Mouse (Mus musculus) gastrocnemius, adult 2 months (tissue): ENCODE results near the gene Rabepk. TPM values are rescaled to one million over a fixed set of nuclear protein-coding genes. Genes with fewer than 3 reads are reported as not detected.
A peak's percentile ranks its signal among the peaks of the same experiment; 100 is the strongest.
"Not testable (repeated sequence)": the region's sequence is repeated elsewhere in the genome, so short reads cannot be mapped to it uniquely, and the experiment has no call there.

Source experiments
- DNase-seq: peaks from one replicate; pipeline ENCODE4 v3.0.0; 2022
- H3K27ac ChIP-seq: fragments of 200-600 bp; 2 replicates; pipeline ENCODE4 v1.8.1; 2022; ENCODE audit warnings: mild to moderate bottlenecking
- H3K4me3 ChIP-seq: fragments of 200-600 bp; 2 replicates; pipeline ENCODE4 v1.8.1; 2022; ENCODE audit warnings: mild to moderate bottlenecking, moderate library complexity
- CTCF ChIP-seq: fragments of 200-600 bp; IDR thresholded peaks from 2 replicates; pipeline ENCODE4 v1.8.1; 2022; ENCODE audit warnings: antibody characterized with exemption, mild to moderate bottlenecking, moderate library complexity
- intact Hi-C: fragments of 180-260 bp; cut with DNase I; formaldehyde crosslinking; loops from one replicate; pipeline ENCODE4 v1.15.1; 2025
- total RNA-seq, 2 experiments: library from RNA; stranded (reverse); gene quantifications; 2 replicates each; pipeline ENCODE4 v1.2.3; 2021

Gene Rabepk
- total RNA-seq, 2 experiments from 2014 or later, result 7.9 to 8.3 TPM

- H3K27ac ChIP-seq, result peak overlapping the region; percentile 91
These were observed 26.9 kb upstream of the Rabepk start for GRCm38 (mm10) chr2:34826460-34827231.

GRCm38 (mm10) chr2:34825827-34826459 is 26.2 kb upstream of the Rabepk start, which contains the start of gene Fbxw2:
Gene Fbxw2 (minus strand): TSS chr2:34826311.
- peak; percentile 95 for DNase-seq
- peak within 1 kb of the TSS; percentile 87 for H3K4me3 ChIP-seq
- intact Hi-C loops, result loop anchor here (2.0 kb wide), 2 partner anchors 21 to 45 kb away; no protein-coding TSS in a partner anchor
- peak within 1 kb of the TSS; percentile 91 for H3K27ac ChIP-seq
- no peak for TF ChIP-seq CTCF

More at GRCm38 (mm10) chr2:34826460-34827231, 26.9 kb upstream of the Rabepk start:
- intact Hi-C loops, result loop anchor here (2.0 kb wide), 1 partner anchor 44 kb away; no protein-coding TSS in a partner anchor
- peak overlapping the region; percentile 87 for H3K4me3 ChIP-seq
- no peak for DNase-seq
- TF ChIP-seq CTCF, result no peak

- no peak for TF ChIP-seq CTCF
- DNase-seq, result no peak
- H3K27ac ChIP-seq, result no peak overlapping the region
- no peak overlapping the region for H3K4me3 ChIP-seq
- intact Hi-C loops, result no loop called here
These were observed 18.8 kb upstream of the Rabepk start for GRCm38 (mm10) chr2:34818492-34818891.

- DNase-seq, intact Hi-C loops, H3K4me3 ChIP-seq, H3K27ac ChIP-seq: not testable (repeated sequence)
These were observed 16.2 kb upstream of the Rabepk start for GRCm38 (mm10) chr2:34815893-34816292.

GRCm38 (mm10) chr2:34812706-34813105 is 13.0 kb upstream of the Rabepk start:
- TF ChIP-seq CTCF, result no peak
- intact Hi-C loops, result no loop called here
- H3K4me3 ChIP-seq, result no peak overlapping the region
- DNase-seq, result no peak
- no peak overlapping the region for H3K27ac ChIP-seq

- DNase-seq, result no peak
- no peak for TF ChIP-seq CTCF
- Histone ChIP-seq H3K4me3 (no peak overlapping the region), H3K27ac (no peak overlapping the region)
- intact Hi-C loops, result no loop called here
These were observed 11.1 kb upstream of the Rabepk start for GRCm38 (mm10) chr2:34810775-34811174.

GRCm38 (mm10) chr2:34809568-34809967 is 9.9 kb upstream of the Rabepk start:
- Histone ChIP-seq H3K27ac (no peak overlapping the region), H3K4me3 (no peak overlapping the region)
- no peak for TF ChIP-seq CTCF
- no peak for DNase-seq
- intact Hi-C loops, result no loop called here

GRCm38 (mm10) chr2:34808057-34808456 is 8.3 kb upstream of the Rabepk start:
- H3K4me3 ChIP-seq, result no peak overlapping the region
- intact Hi-C loops, result no loop called here
- H3K27ac ChIP-seq, result no peak overlapping the region
- DNase-seq, result no peak
- TF ChIP-seq CTCF, result no peak

GRCm38 (mm10) chr2:34805364-34805950 is 5.7 kb upstream of the Rabepk start:
- Histone ChIP-seq H3K27ac (peak overlapping the region; percentile 95; the same call in 1 of the 2 replicates), H3K4me3 (no peak overlapping the region)
- intact Hi-C loops, result loop anchor here (2.0 kb wide), 1 partner anchor 19 kb away; no protein-coding TSS in a partner anchor
- TF ChIP-seq CTCF, result no peak
- no peak for DNase-seq

- intact Hi-C loops, result loop anchor here (2.0 kb wide), 1 partner anchor 20 kb away; no protein-coding TSS in a partner anchor
- DNase-seq, result no peak
These were observed 5.1 kb upstream of the Rabepk start for GRCm38 (mm10) chr2:34804815-34805214.

GRCm38 (mm10) chr2:34804172-34804571 is 4.5 kb upstream of the Rabepk start:
- intact Hi-C loops, result loop anchor here (2.0 kb wide), 1 partner anchor 21 kb away; no protein-coding TSS in a partner anchor
- TF ChIP-seq CTCF, result no peak
- no peak for DNase-seq
- Histone ChIP-seq H3K4me3 (peak overlapping the region; percentile 85), H3K27ac (peak overlapping the region; percentile 95)

More at GRCm38 (mm10) chr2:34804815-34805214, 5.1 kb upstream of the Rabepk start:
- TF ChIP-seq CTCF, result no peak
- peak overlapping the region; percentile 95 for H3K27ac ChIP-seq
- H3K4me3 ChIP-seq, result no peak overlapping the region

- DNase-seq, result no peak
- Histone ChIP-seq H3K4me3 (peak overlapping the region; percentile 85), H3K27ac (peak overlapping the region; percentile 95; the same call in 1 of the 2 replicates)
- intact Hi-C loops, result loop anchor here (2.0 kb wide), 1 partner anchor 21 kb away; no protein-coding TSS in a partner anchor
- TF ChIP-seq CTCF, result no peak
These were observed 4.0 kb upstream of the Rabepk start for GRCm38 (mm10) chr2:34803746-34804145.

- H3K4me3 ChIP-seq, result peak overlapping the region; percentile 85
- DNase-seq, result peak; percentile 59
- H3K27ac ChIP-seq, result peak overlapping the region; percentile 95
- intact Hi-C loops, result not testable (repeated sequence)
These were observed 3.0 kb upstream of the Rabepk start for GRCm38 (mm10) chr2:34802565-34803245.
